Mouse (Mus musculus): ENCODE results near the gene Gtpbp6. TPM values are rescaled to one million over a fixed set of nuclear protein-coding genes. Genes with fewer than 3 reads are reported as not detected.
"Not testable (repeated sequence)": the region's sequence is repeated elsewhere in the genome, so short reads cannot be mapped to it uniquely, and the experiment has no call there.

Gtpbp6 gene
- total RNA-seq, 2 experiments from 2014 or later: 76.3 to 84.0 TPM

DNA sequence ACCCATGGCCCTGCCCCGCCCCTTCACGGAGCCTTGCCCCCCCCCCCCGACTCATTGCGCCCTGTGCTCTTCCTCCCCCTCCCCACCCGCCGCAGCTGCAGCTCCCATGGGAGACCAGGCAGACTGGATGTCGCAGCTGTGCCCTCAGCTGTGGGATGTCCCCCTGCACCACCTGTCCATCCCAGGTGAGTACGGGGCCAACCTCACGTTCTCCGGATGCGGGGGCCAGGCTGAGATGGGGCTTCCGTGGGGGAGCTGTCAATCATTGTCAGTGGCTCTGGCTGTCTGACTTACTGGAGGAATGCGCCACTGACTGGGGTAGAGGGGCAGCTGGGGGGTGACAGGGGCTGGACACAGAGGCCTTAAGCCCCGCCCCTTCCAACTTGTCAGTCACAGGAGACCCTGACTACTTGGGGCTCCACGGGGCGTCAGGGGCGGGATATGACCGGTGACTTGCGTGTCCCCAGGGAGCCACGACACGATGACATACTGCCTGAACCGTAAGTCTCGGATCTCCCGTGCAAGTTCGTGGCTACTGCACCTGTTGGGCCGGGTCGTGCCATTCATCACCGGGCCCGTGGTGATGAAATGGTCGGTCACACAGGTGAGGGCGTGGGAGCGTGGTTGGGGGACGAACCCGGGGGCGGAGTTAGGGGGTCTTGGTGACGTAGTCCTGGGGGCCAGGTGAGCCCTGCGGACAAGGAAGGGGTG lies 6.9 kb downstream of the Gtpbp6 start:
- DNase-seq (ENCODE audit: low spot score in 2 of 2): peak; percentile 17 to 39

DNA sequence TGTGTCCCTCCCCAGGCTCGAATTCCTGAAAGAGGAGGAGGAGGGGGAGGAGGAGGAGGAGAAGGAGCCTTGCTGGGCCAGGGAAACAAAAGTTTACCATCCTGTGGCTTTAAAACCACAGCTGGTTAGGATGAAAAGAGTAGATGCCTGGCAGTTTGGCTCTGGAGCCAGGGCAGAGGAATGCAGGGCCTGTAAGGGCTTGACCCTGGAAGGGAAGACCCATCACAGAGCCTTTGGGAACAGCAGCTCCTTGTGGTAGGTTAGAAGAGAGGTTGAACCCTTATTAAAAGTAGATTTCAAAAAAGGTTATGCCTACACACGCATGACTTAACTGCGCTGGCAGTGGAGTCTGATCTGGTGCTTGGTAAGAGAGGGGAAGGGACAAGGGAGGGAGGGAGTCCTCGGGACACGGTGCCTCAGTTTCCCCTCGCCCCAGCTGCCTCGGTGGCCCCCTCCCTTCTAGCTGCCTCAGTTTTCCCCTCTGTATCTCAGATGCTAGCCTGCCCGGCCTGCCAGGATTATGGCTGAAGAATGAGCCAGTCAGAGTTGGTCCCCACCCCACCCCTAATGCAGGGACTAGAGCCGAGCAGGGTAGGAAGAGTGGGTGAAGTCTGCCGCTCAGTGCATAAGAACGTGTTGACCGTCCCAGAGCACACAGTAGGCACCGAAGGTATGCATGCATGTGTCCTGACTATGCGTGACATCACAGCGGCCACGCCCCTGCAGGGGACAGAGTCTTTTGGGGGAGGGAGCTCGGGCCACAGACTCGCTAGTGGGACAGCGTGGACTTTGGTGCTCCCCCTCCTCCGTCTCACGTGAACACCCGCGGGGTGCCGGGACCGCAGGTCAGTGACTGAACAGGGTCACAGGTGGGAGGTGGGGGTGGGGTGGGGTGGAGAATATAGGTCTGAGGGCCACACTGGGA lies 8.1 kb downstream of the Gtpbp6 start, which contains the start of gene Plcxd1:
Plcxd1 (plus strand) TSS at position 314 of the 925 bp plus-strand sequence.
- DNase-seq (ENCODE audit: low spot score in 2 of 2): no peak

DNA sequence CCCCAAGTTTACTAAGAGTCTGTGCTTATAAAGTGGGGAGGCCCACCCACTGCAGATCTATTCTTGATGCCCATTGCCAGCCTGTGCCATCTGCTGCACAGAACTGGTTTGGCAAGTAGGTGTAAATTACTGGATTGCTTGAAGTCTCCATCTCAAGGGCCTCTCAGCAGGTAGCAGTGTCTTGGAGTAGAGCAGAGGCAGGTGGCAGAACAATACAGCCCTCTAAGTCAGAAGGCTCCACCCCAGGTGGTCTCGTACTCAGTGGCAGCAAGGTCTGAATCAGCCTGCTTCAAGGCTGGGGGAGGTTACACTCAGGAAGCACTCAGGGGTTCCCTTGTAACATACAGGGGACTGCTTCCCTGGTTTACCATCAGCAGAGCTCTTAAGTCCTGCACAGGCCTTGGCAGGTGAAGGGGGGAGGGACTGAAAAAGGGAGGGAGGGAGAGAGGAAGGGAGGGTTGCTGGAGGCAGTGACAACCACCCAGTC lies 9.0 kb downstream of the Gtpbp6 start:
- DNase-seq (ENCODE audit: low spot score in 2 of 2): no peak

- no peak for DNase-seq (ENCODE audit: low spot score in 2 of 2)
These were observed 13.2 kb downstream of the Gtpbp6 start for GRCm38 (mm10) chr5:110094847-110095213.

- peak; percentile 83 to 94 for DNase-seq (ENCODE audit: low spot score in 2 of 2)
These were observed 13.8 kb downstream of the Gtpbp6 start, which contains the start of gene Gm35315 for GRCm38 (mm10) chr5:110094030-110094846. Gene Gm35315, minus strand, starts transcription at chr5:110094420.

DNA sequence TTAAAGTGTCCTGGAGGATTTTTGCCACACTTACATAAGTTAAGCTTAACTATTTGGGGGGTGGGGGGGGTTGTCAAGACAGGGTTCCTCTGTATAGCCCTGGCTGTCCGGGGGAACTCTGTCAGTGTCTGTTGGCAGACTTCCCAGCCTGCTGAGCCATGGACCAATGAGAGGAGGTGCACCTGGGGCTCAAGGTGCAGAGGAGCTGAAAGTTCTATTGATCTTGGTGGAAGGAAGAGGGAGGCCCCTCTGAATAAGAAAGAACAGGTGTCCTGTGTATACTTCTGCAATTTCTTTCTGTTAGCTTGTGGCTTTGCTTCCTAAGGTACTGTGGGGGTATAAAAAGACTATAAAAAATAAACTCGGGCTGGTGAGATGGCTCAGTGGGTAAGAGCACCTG lies 16.5 kb downstream of the Gtpbp6 start:
- DNase-seq (ENCODE audit: low spot score in 2 of 2): no peak

DNA sequence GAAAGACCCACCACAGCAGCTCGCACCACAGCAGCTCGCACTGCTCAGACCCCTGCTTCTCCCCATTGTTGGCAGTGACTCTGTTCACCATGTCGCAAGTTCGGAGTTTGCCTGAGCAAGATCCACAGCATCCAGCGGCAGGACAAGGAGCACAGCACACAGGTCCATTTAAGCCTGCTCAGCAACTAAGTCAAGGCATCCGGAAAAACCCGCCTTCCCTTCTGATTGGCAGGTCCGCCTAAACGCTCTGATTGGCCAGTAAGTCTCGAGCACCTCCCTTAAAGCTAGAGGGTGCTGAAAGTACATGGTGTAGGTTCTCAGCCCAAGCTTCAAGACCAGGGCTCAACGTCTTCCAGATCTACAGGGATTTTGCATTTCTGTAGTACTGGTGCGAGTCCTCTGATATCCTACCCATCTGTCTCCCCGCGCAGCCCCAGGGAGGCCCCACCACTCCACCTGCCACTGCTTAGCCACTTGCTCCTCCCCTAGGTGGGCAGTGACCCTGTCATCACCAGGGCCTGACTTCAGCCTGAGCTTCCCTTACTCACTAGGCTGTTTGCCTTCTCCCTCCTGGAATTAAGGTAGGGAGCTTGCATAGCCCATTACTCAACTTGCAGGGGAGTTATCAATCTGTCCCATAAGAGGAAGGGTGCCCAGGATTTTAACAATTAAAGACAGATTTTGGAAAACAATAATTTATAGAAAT lies 21.7 kb downstream of the Gtpbp6 start:
- no peak for DNase-seq (ENCODE audit: low spot score in 2 of 2)

DNA sequence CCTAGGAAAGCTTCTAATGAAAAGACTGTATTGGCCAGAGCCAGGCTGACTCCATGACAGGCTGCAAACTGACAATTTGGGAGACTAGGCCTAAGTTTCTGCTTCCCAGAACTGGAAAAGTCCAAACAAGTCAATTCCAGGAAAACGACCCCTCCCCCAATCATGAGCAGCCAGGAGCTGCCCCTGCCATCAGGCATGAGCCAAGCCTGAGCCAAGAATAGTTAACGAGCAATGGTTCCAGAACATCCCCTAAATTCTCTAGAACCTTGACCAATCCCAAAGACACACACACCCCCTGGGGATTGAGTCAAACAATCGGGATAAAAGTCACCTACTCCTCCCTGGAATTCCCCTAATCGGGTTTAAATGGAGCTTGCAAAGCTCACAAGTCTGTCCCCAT lies 25.0 kb downstream of the Gtpbp6 start:
- DNase-seq (ENCODE audit: low spot score in 2 of 2): no peak

DNA sequence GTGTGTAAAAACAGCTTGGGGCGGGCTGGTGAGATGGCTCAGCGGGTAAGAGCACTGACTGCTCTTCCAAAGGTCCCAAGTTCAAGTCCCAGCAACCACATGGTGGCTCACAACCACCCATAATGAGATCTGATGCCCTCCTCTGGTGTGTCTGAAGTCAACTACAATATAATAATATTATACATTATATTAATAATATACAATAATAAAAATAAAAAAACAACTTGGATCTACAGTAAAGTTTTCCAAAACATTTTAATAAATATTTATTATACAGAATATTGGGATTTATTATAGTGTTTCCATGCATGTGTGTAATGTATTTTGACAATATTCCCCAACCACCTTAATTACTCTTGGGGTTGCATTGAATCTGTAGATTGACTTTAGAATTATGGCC lies 35.6 kb downstream of the Gtpbp6 start, which contains the start of gene Gm17655:
Gm17655 (minus strand) TSS at position 101 of the 400 bp plus-strand sequence.
- not testable (repeated sequence) for DNase-seq (ENCODE audit: low spot score in 2 of 2)

DNA sequence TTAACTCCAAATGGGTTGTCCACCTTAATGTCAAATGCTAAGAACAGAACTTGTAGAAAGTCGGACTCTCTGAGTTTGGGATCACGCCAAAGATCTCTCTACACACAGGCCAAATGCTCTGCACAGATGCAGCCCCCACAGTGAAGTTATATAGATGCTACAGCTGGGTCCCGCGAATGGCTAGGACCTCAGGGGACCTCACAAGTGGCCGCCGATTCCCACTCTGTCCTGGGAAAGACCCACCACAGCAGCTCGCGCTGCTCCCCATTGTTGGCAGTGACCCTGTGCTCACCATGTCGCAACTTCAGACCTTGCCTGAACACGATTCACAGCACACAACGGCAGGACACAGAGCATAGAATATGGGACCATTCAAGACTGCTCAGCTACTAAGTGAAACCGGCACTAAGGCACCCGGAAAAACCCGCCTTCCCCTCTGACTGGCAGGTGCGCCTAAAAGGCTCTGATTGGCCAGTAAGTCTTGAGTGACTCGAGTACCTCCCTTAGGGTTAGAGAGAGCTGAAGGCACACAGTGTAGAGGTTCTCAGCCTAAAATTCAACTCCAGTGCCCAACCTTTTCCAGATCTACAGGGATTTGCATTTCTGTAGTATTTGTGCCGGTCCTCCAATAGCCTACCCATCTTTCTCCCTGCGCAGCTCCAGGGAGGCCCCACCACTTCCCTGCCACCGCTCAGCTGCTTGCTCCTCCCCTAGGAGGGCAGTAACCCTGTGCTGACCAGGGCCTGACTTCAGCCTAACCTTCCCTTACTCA lies 50.2 kb downstream of the Gtpbp6 start:
- DNase-seq (ENCODE audit: low spot score in 2 of 2): peak; percentile 83 to 89

Other genes with a start within 250 kb of the Gtpbp6 start
- 10 to 100 TPM; 38.3 to 39.0 TPM for gene Gm15446, start 184.8 kb downstream of the Gtpbp6 start, total RNA-seq (2021)
- gene Zfp932, start 111.7 kb downstream of the Gtpbp6 start, total RNA-seq (2021): 10 to 100 TPM; 49.6 to 57.0 TPM
- 1 to 10 TPM; 6.3 to 7.8 TPM for gene Gm17655, start 35.7 kb downstream of the Gtpbp6 start, total RNA-seq (2021)
- under 1 TPM; 0.48 to 0.62 TPM for gene Gm35315, start 13.8 kb downstream of the Gtpbp6 start, total RNA-seq (2021)
- gene Plcxd1, start 8.2 kb downstream of the Gtpbp6 start, total RNA-seq (2021): 1 to 10 TPM; 2.8 to 3.7 TPM
- 10 to 100 TPM; 15.5 to 16.5 TPM for gene Zfp605, start 1.9 kb upstream of the Gtpbp6 start, total RNA-seq (2021)
- 10 to 100 TPM; 66.3 to 67.1 TPM for gene Chfr, start 27.6 kb upstream of the Gtpbp6 start, total RNA-seq (2021)
- gene Golga3, start 68.5 kb upstream of the Gtpbp6 start, total RNA-seq (2021): 10 to 100 TPM; 44.1 to 46.2 TPM
- 10 to 100 TPM; 33.2 to 33.9 TPM for gene Ankle2, start 122.8 kb upstream of the Gtpbp6 start, total RNA-seq (2021)
- gene Pgam5, start 161.7 kb upstream of the Gtpbp6 start, total RNA-seq (2021): 10 to 100 TPM; 64.7 to 68.3 TPM
- 10 to 100 TPM; 11.2 to 12.0 TPM for gene Pxmp2, start 178.0 kb upstream of the Gtpbp6 start, total RNA-seq (2021)
- 1 to 10 TPM; 3.4 to 3.9 TPM for gene Pole, start 178.1 kb upstream of the Gtpbp6 start, total RNA-seq (2021)
- under 1 TPM; 0.46 to 0.79 TPM for gene P2rx2, start 235.0 kb upstream of the Gtpbp6 start, total RNA-seq (2021)
- gene Lrcol1, start 236.5 kb upstream of the Gtpbp6 start, total RNA-seq (2021): not detected